Mouse (Mus musculus) limb, embryonic 14.5 days (tissue): ENCODE data around the gene Art4. TPM values are rescaled to one million over a fixed set of nuclear protein-coding genes. Genes with fewer than 3 reads are reported as not detected.

ENCODE experiments used
- ATAC-seq: fragments of 200-750 bp; cut with Nextera tagmentation; 2 replicates; pipeline ENCODE4 v1.8.0; 2017; ENCODE audit warnings: low read depth, moderate number of reproducible peaks, moderate TSS enrichment; ENCODE audit not compliant: low FRiP score
- DNase-seq: peaks from one replicate; pipeline ENCODE4 v3.0.0-alpha.2; 2015; ENCODE audit warnings: low spot score
- H3K27ac ChIP-seq: fragments of 300-500 bp; sonication (generic); replicated peaks from 2 replicates; pipeline ENCODE4 v1.5.1; 2014; ENCODE audit warnings: low read depth, mild to moderate bottlenecking, low read length, moderate library complexity, mixed read lengths
- H3K27me3 ChIP-seq: fragments of 300-500 bp; sonication (generic); 2 replicates; pipeline ENCODE4 v1.6.1; 2014; ENCODE audit warnings: low read length, mixed read lengths; ENCODE audit not compliant: control insufficient read depth, insufficient read depth
- H3K36me3 ChIP-seq: fragments of 300-500 bp; sonication (generic); 2 replicates; pipeline ENCODE4 v1.6.1; 2014; ENCODE audit warnings: mild to moderate bottlenecking, low read length, moderate library complexity, mixed read lengths; ENCODE audit not compliant: control insufficient read depth, insufficient read depth
- H3K4me1 ChIP-seq: fragments of 300-500 bp; sonication (generic); 2 replicates; pipeline ENCODE4 v1.6.1; 2014; ENCODE audit warnings: antibody characterized with exemption, low read length, mixed read lengths; ENCODE audit not compliant: control insufficient read depth, insufficient read depth
- H3K4me2 ChIP-seq: fragments of 300-500 bp; sonication (generic); replicated peaks from 2 replicates; pipeline ENCODE4 v1.6.1; 2014; ENCODE audit warnings: low read depth, mild to moderate bottlenecking, low read length, moderate library complexity; ENCODE audit not compliant: severe bottlenecking
- H3K4me3 ChIP-seq: fragments of 300-500 bp; sonication (generic); replicated peaks from 2 replicates; pipeline ENCODE4 v1.5.1; 2014; ENCODE audit warnings: low read length
- H3K9ac ChIP-seq: fragments of 300-500 bp; sonication (generic); 2 replicates; pipeline ENCODE4 v1.6.1; 2014; ENCODE audit warnings: mild to moderate bottlenecking, low read depth, low read length, moderate library complexity; ENCODE audit not compliant: severe bottlenecking
- H3K9me3 ChIP-seq: fragments of 300-500 bp; sonication (generic); 2 replicates; pipeline ENCODE4 v1.6.1; 2016; ENCODE audit warnings: low read length; ENCODE audit not compliant: control insufficient read depth
- POLR2A ChIP-seq: fragments of 200-500 bp; IDR thresholded peaks from 2 replicates; pipeline ENCODE4 v1.8.0; 2012; ENCODE audit warnings: inconsistent platforms, mild to moderate bottlenecking, moderate library complexity, borderline replicate concordance; ENCODE audit not compliant: insufficient read depth, insufficient read length; ENCODE audit errors: extremely low read depth
- WGBS: fragments of 180-500 bp; shearing (Covaris S2); extraction: QIAGEN DNeasy Blood & Tissue Kit; methylation state at CpG from one replicate; pipeline ENCODE4 v1.1.7; 2014; 5-methylcytosine and 5-hydroxymethylcytosine counted together
- polyA plus RNA-seq, 2 experiments: library from polyadenylated mRNA; depleted of rRNA in 1 of 2; stranded (reverse) in 1 of 2; unstranded in 1 of 2; fragments of >200 nt; fragmentation: Nextera tagmentation in 1 of 2; extraction: Ambion mirVana in 1 of 2; gene quantifications; 2 replicates each; pipeline versions ENCODE4 v1.2.1 to v1.2.3; 2012 to 2014

Art4 gene
- polyA plus RNA-seq, 2 experiments: 2.6 to 3.1 TPM

- no peaks in the 10 kb centered on the region for H3K36me3 ChIP-seq
Measured at GRCm38 (mm10) chr6:136901010-136901409, 43.5 kb upstream of the Art4 start.

GRCm38 (mm10) chr6:136900369-136901009, 43.0 kb upstream of the Art4 start:
- no peak for TF ChIP-seq POLR2A
- DNase-seq: no peak
- Histone ChIP-seq H3K27me3 (no peaks in the 10 kb centered on the region), H3K9ac (no peak overlapping the region), H3K27ac (no peak overlapping the region), H3K4me2 (no peak overlapping the region), H3K36me3 (no peaks in the 10 kb centered on the region), H3K4me3 (no peak overlapping the region), H3K4me1 (peaks cover under 1% of the 10 kb centered on the region; the same call in 1 of the 2 replicates), H3K9me3 (no peaks in the 10 kb centered on the region)
- ATAC-seq: no peak
- WGBS: 79% methylated on average over 4 of the region's 4 CpGs

More at GRCm38 (mm10) chr6:136901010-136901409, 43.5 kb upstream of the Art4 start:
- H3K4me1 ChIP-seq: no peaks in the 10 kb centered on the region
- no peaks in the 10 kb centered on the region for H3K27me3 ChIP-seq
- no peak overlapping the region for H3K4me3 ChIP-seq
- no peak overlapping the region for H3K9ac ChIP-seq
- no peak overlapping the region for H3K4me2 ChIP-seq
- no peak for TF ChIP-seq POLR2A
- DNase-seq (no peak), ATAC-seq (no peak)
- no peak overlapping the region for H3K27ac ChIP-seq
- H3K9me3 ChIP-seq: no peaks in the 10 kb centered on the region
- WGBS: 47% methylated on average over 2 of the region's 2 CpGs

- Histone ChIP-seq H3K4me3 (no peak overlapping the region), H3K27me3 (no peaks in the 10 kb centered on the region), H3K9me3 (no peaks in the 10 kb centered on the region), H3K27ac (no peak overlapping the region), H3K4me2 (no peak overlapping the region), H3K4me1 (peaks cover 15% of the 10 kb centered on the region), H3K36me3 (no peaks in the 10 kb centered on the region), H3K9ac (no peak overlapping the region)
- ATAC-seq: no peak
- no peak for TF ChIP-seq POLR2A
- WGBS: 67% methylated on average over 2 of the region's 2 CpGs
- no peak for DNase-seq
Measured at GRCm38 (mm10) chr6:136898954-136899353, 41.4 kb upstream of the Art4 start.

- Histone ChIP-seq H3K9ac (no peak overlapping the region), H3K27ac (no peak overlapping the region), H3K4me3 (no peak overlapping the region), H3K27me3 (no peaks in the 10 kb centered on the region), H3K4me2 (no peak overlapping the region), H3K36me3 (no peaks in the 10 kb centered on the region), H3K4me1 (peaks cover 19% of the 10 kb centered on the region), H3K9me3 (no peaks in the 10 kb centered on the region)
- DNase-seq (no peak), ATAC-seq (no peak)
- no peak for TF ChIP-seq POLR2A
- WGBS: 30% methylated on average over 4 of the region's 4 CpGs
Measured at GRCm38 (mm10) chr6:136898222-136898621, 40.7 kb upstream of the Art4 start.

- no peaks in the 10 kb centered on the region for H3K27me3 ChIP-seq
- H3K9me3 ChIP-seq: no peaks in the 10 kb centered on the region
- no peak overlapping the region for H3K4me2 ChIP-seq
- peaks cover 23% of the 10 kb centered on the region for H3K4me1 ChIP-seq
- H3K4me3 ChIP-seq: no peak overlapping the region
- no peak for DNase-seq
- H3K9ac ChIP-seq: no peak overlapping the region
- TF ChIP-seq POLR2A: no peak
- no peak overlapping the region for H3K27ac ChIP-seq
- 65% methylated on average over 4 of the region's 4 CpGs for WGBS
- H3K36me3 ChIP-seq: no peaks in the 10 kb centered on the region
- ATAC-seq: no peak
Measured at GRCm38 (mm10) chr6:136897789-136898188, 40.3 kb upstream of the Art4 start.
